In genomic region chr2:141288494-141288893, GRCm38 (mm10) we compare ENCODE assay signal across 10 mouse cellular contexts.
DNase-seq lines count a peak whose midpoint lies in the region; ATAC-seq and TF ChIP-seq lines count a peak whose summit lies in the region.
"Had no signal": no experiment of that assay in that cellular context is flagged by ENCODE, and none has a peak within 500 bp of the region (broad histone marks: within the 10 kb centered on the region; RNA-seq: fewer than 3 reads in every experiment).

No protein-coding gene starts in this region.

- H3K4me2 ChIP-seq in forebrain, embryonic 15.5 days (replicated peaks), result no peak overlapping the region

- no peak overlapping the region for H3K27ac ChIP-seq in forebrain, embryonic 15.5 days (replicated peaks)
- no peak overlapping the region for H3K27ac ChIP-seq in thymus, adult 2 months (ENCODE audit: control insufficient read depth, insufficient read depth, low read length)

- WGBS in lung, adult 2 months, result 15% methylated on average over 7 of the region's 7 CpGs
- WGBS in large intestine, adult 2 months, result 18% methylated on average over 7 of the region's 7 CpGs
- WGBS in forebrain, embryonic 15.5 days, result 77% methylated on average over 7 of the region's 7 CpGs
- 55% methylated on average over 7 of the region's 7 CpGs for WGBS in thymus, adult 2 months

- no peak overlapping the region for H3K4me3 ChIP-seq in lung, adult 2 months (replicated peaks; ENCODE audit: extremely low read depth, low read depth, low read length)
- H3K4me3 ChIP-seq in forebrain, embryonic 15.5 days, result no peak overlapping the region
- no peak overlapping the region for H3K4me3 ChIP-seq in thymus, adult 2 months (ENCODE audit: control insufficient read depth, insufficient read depth, low read length)
- H3K4me3 ChIP-seq: megakaryocyte, embryonic 14.5 days had no signal

- H3K9me3 ChIP-seq in forebrain, embryonic 15.5 days, result no peaks in the 10 kb centered on the region
- H3K9me3 ChIP-seq: megakaryocyte, embryonic 14.5 days had no signal

- no peak overlapping the region for H3K9ac ChIP-seq in forebrain, embryonic 15.5 days (replicated peaks)

- no peak for ATAC-seq in forebrain, embryonic 15.5 days (replicated peaks)

- H3K4me1 ChIP-seq in lung, adult 2 months (ENCODE audit: control insufficient read depth, insufficient read depth, low read length), result peaks cover 6% of the 10 kb centered on the region
- no peaks in the 10 kb centered on the region for H3K4me1 ChIP-seq in forebrain, embryonic 15.5 days
- no peaks in the 10 kb centered on the region for H3K4me1 ChIP-seq in thymus, adult 2 months (replicated peaks; ENCODE audit: control insufficient read depth, insufficient read depth, low read length)
- H3K4me1 ChIP-seq: megakaryocyte, embryonic 14.5 days had no signal

- no peak for TF ChIP-seq CTCF in lung, adult 2 months (IDR thresholded peaks at IDR 0.05; ENCODE audit: insufficient read depth, low read length)
- no peak for TF ChIP-seq CTCF in thymus, adult 2 months (IDR thresholded peaks at IDR 0.05; ENCODE audit: borderline replicate concordance, control insufficient read depth, extremely low read depth, insufficient read depth, low read length, poor library complexity)

- no peak for TF ChIP-seq POLR2A in lung, adult 2 months (IDR thresholded peaks at IDR 0.05; ENCODE audit: borderline replicate concordance, extremely low read depth, low read depth, low read length)
- TF ChIP-seq POLR2A in thymus, adult 2 months (IDR thresholded peaks at IDR 0.05; ENCODE audit: control insufficient read depth, extremely low read depth, insufficient read depth, low read length, poor library complexity), result no peak

- no peaks in the 10 kb centered on the region for H3K36me3 ChIP-seq in forebrain, embryonic 15.5 days
- no peaks in the 10 kb centered on the region for H3K36me3 ChIP-seq in thymus, adult 2 months (ENCODE audit: control insufficient read depth, insufficient read depth, low read length)

- H3K27me3 ChIP-seq in forebrain, embryonic 15.5 days, result no peaks in the 10 kb centered on the region
- no peaks in the 10 kb centered on the region for H3K27me3 ChIP-seq in thymus, adult 2 months (ENCODE audit: control insufficient read depth, insufficient read depth, low read length)
- H3K27me3 ChIP-seq: megakaryocyte, embryonic 14.5 days had no signal

- peak; percentile 45 to 62 for DNase-seq in lung, adult 18-20 months
- no peak for DNase-seq in lung, adult 2 months
- DNase-seq in heart, postnatal 4 days, result peak; percentile 24
- peak; percentile 83 for DNase-seq in large intestine, adult 2 months (ENCODE audit: low read depth, low spot score)
- DNase-seq in yolk sac, embryonic 10.5 days (ENCODE audit: low spot score), result peak; percentile 40
- no peak for DNase-seq in spleen, postnatal 10 days (ENCODE audit: low spot score in 2 of 2)
- DNase-seq in thymus, adult 2 months, result no peak
- DNase-seq: embryo, embryonic 11 days had no signal

Comparison
In these comparisons a context has a peak if more than half of its experiments do, and no peak if none do; other contexts are left out.
1. DNase-seq: peak in lung, adult 18-20 months (2 of 2), heart, postnatal 4 days (single experiment), large intestine, adult 2 months (single experiment) and yolk sac, embryonic 10.5 days (single experiment); none in lung, adult 2 months (single experiment), spleen, postnatal 10 days (0 of 2) and thymus, adult 2 months (single experiment).